Mouse (Mus musculus) stomach, postnatal 0 days (tissue): ENCODE measurements around the gene Mknk2. TPM values are rescaled to one million over a fixed set of nuclear protein-coding genes. Genes with fewer than 3 reads are reported as not detected.

Experiments used
- ATAC-seq: fragments of 200-750 bp; cut with Nextera tagmentation; 2 replicates; pipeline ENCODE4 v1.8.0; 2017; ENCODE audit not compliant: low FRiP score, low TSS enrichment
- DNase-seq: peaks from one replicate; pipeline ENCODE4 v3.0.0-alpha.2; 2016; ENCODE audit warnings: low spot score
- H3K27ac ChIP-seq: fragments of 300-500 bp; sonication (generic); replicated peaks from 2 replicates; pipeline ENCODE4 v1.5.1; 2014; ENCODE audit warnings: mild to moderate bottlenecking, control low read depth
- H3K27me3 ChIP-seq: fragments of 300-500 bp; sonication (generic); 2 replicates; pipeline ENCODE4 v1.6.1; 2014; ENCODE audit warnings: low read length; ENCODE audit not compliant: control insufficient read depth, insufficient read depth
- H3K36me3 ChIP-seq: fragments of 300-500 bp; sonication (generic); 2 replicates; pipeline ENCODE4 v1.6.1; 2014; ENCODE audit warnings: low read length, mixed read lengths; ENCODE audit not compliant: control insufficient read depth, insufficient read depth
- H3K4me1 ChIP-seq: fragments of 300-500 bp; sonication (generic); replicated peaks from 2 replicates; pipeline ENCODE4 v1.6.1; 2014; ENCODE audit warnings: antibody characterized with exemption; ENCODE audit not compliant: control insufficient read depth, insufficient read depth
- H3K4me2 ChIP-seq: fragments of 300-500 bp; sonication (generic); replicated peaks from 2 replicates; pipeline ENCODE4 v1.6.1; 2014; ENCODE audit warnings: low read depth, mild to moderate bottlenecking, control low read depth, moderate library complexity
- H3K4me3 ChIP-seq: fragments of 300-500 bp; sonication (generic); 2 replicates; pipeline ENCODE4 v1.5.1; 2014; ENCODE audit warnings: low read depth, low read length, control low read depth
- H3K9ac ChIP-seq: fragments of 300-500 bp; sonication (generic); 2 replicates; pipeline ENCODE4 v1.6.1; 2014; ENCODE audit warnings: mild to moderate bottlenecking, low read length, control low read depth, mixed read lengths
- H3K9me3 ChIP-seq: fragments of 300-500 bp; sonication (generic); 2 replicates; pipeline ENCODE4 v1.6.1; 2016; ENCODE audit warnings: low read length; ENCODE audit not compliant: control insufficient read depth
- CTCF ChIP-seq: IDR thresholded peaks from 2 replicates; pipeline ENCODE4 v1.5.1; 2016; ENCODE audit warnings: antibody characterized with exemption, low read depth, mild to moderate bottlenecking, moderate library complexity
- EP300 ChIP-seq: optimal IDR thresholded peaks from 2 replicates; pipeline ENCODE3; 2016; ENCODE audit warnings: antibody characterized with exemption
- WGBS: fragments of 180-500 bp; shearing (Covaris S2); extraction: QIAGEN DNeasy Blood & Tissue Kit; methylation state at CpG from one replicate; pipeline ENCODE4 v1.1.7; 2014; 5-methylcytosine and 5-hydroxymethylcytosine counted together
- polyA plus RNA-seq: library from polyadenylated mRNA; unstranded; fragments of >200 nt; fragmentation: Nextera tagmentation; extraction: Ambion mirVana; gene quantifications from 2 replicates; pipeline ENCODE4 v1.2.1, GENCODE M21; 2015

Mknk2 gene
- polyA plus RNA-seq, 1 experiment from 2014 or later: 55.2 TPM

DNA sequence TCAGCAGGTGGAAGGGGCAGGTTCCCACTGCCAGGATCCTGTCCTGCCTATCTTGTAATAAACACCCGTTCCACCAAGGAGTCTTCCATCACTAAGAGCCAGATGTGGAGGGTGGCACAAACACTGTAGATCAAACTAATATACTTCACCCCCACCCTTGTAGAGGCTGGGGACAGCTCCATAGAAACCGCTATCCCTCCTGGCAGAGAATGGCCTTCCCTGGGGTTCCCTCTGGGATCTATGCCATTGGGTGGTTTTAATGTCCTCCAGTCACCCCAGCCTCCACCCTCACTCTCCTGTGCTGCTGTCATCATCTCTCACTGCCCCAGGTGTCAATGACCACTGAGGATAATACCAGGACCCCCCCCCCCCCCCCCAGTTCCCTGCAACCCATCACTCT lies 7.4 kb downstream of the Mknk2 start:
- no peak overlapping the region for H3K4me2 ChIP-seq
- no peak for ATAC-seq
- peak overlapping the region; percentile 35; the same call in 1 of the 2 replicates for H3K9ac ChIP-seq
- no peak overlapping the region for H3K4me3 ChIP-seq
- H3K27ac ChIP-seq: peak overlapping the region; percentile 35; the same call in 1 of the 2 replicates
- H3K4me1 ChIP-seq: peaks cover 12% of the 10 kb centered on the region
- WGBS: 81% methylated on average over 2 of the region's 2 CpGs
- TF ChIP-seq CTCF: no peak
- TF ChIP-seq EP300: no peak
- no peaks in the 10 kb centered on the region for H3K9me3 ChIP-seq
- H3K36me3 ChIP-seq: peaks cover 63% of the 10 kb centered on the region
- DNase-seq: no peak
- H3K27me3 ChIP-seq: no peaks in the 10 kb centered on the region

DNA sequence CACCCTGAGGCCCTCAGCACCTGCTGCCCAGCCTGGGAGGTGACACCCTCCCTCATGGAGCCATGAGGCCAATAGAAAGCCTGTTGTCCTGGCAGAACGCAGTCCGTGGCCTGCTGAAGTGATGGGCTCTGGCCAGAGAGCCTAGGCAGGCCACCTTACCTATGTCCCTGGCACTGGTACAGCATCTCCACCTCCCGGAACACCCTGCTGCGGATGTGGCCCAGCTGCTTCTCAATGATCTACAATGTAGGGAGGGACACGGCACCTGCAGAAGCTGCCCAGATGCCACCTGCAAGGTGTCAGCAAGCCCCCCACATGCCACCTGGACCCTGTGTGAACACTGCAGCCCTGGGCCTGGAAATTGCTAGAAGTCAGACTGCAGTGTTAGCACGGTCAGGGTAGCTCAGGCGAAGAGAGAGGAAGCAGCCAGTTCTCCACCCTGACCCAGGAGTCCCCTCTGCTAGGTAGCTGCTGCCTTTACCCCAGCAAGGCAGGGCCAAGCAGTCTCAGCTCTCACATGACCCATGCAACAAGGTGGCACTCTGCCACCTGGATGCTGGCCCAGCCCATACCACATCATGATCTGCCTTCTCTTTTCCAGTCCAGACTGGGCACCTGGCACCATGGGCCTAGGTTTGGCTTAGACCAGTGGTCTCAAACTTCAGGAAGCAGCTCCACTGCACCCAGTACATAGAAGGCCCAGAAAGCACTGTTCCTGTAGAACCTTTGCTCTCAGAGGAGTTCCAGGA lies 8.0 kb downstream of the Mknk2 start:
- WGBS: 77% methylated on average over 7 of the region's 7 CpGs
- H3K4me1 ChIP-seq: peaks cover 16% of the 10 kb centered on the region
- TF ChIP-seq CTCF: no peak
- TF ChIP-seq EP300: no peak

DNA sequence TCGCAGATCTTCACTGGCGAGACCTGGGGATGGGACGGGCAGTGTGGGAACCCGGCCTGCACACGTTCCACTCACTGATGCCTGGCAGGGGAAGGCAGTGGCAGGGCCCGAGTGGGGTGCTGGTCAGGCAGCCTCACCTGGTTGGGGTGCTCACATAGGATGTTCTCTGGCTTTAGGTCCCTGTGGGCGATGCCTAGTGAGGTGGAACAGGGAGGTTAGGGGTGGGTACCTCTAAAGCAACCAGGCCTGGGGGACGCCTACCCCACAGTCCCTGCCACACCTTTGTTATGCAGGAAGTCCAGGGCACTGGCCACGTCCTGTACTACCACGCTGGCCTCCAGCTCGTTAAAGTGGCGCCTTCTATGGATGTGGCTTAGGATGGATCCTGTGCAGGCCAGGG lies 8.9 kb downstream of the Mknk2 start:
- Histone ChIP-seq H3K9ac (no peak overlapping the region), H3K27me3 (no peaks in the 10 kb centered on the region), H3K27ac (peak overlapping the region; percentile 53), H3K4me3 (no peak overlapping the region), H3K4me2 (no peak overlapping the region), H3K9me3 (no peaks in the 10 kb centered on the region), H3K36me3 (peaks cover 63% of the 10 kb centered on the region), H3K4me1 (peaks cover 9% of the 10 kb centered on the region)
- TF ChIP-seq EP300 (no peak), CTCF (no peak)
- 79% methylated on average over 12 of the region's 12 CpGs for WGBS
- no peak for DNase-seq
- ATAC-seq: no peak

More for the DNA sequence above, 8.0 kb downstream of the Mknk2 start:
- Histone ChIP-seq H3K9me3 (no peaks in the 10 kb centered on the region), H3K36me3 (peaks cover 63% of the 10 kb centered on the region), H3K27me3 (no peaks in the 10 kb centered on the region), H3K4me3 (no peak overlapping the region), H3K9ac (peak overlapping the region; percentile 35), H3K27ac (peak overlapping the region; percentile 35; the same call in 1 of the 2 replicates), H3K4me2 (no peak overlapping the region)
- DNase-seq (peak; percentile 73), ATAC-seq (0 out of 2 replicates have a peak, but pooled peaks have one; percentile 3)

DNA sequence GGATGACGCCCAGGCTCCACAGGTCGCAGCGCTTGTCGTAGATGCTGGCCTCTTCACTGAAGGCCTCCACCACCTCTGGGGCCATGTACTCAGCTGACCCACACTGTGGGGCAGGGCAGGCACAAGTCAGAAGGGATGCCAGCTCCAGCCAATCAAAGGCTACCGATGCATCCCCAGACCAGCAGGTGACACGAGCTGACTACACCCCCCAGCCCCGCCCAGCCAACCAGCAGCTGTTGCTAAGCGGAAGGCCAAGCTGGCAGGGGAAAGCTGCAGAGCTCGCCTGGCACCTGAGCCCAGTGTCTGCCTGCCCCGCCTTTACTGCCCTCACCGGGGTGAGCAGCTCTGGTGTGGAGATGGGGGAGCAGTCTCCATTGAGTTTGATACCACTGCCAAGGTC lies 9.3 kb downstream of the Mknk2 start:
- Histone ChIP-seq H3K4me3 (no peak overlapping the region), H3K36me3 (peaks cover 62% of the 10 kb centered on the region), H3K9ac (no peak overlapping the region), H3K27ac (peak overlapping the region; percentile 53), H3K4me2 (no peak overlapping the region), H3K9me3 (no peaks in the 10 kb centered on the region), H3K27me3 (no peaks in the 10 kb centered on the region), H3K4me1 (peaks cover 7% of the 10 kb centered on the region)
- 63% methylated on average over 11 of the region's 11 CpGs for WGBS
- DNase-seq: peak; percentile 87
- ATAC-seq: peak; percentile 7; the same call in 1 of the 2 replicates
- TF ChIP-seq CTCF: no peak

DNA sequence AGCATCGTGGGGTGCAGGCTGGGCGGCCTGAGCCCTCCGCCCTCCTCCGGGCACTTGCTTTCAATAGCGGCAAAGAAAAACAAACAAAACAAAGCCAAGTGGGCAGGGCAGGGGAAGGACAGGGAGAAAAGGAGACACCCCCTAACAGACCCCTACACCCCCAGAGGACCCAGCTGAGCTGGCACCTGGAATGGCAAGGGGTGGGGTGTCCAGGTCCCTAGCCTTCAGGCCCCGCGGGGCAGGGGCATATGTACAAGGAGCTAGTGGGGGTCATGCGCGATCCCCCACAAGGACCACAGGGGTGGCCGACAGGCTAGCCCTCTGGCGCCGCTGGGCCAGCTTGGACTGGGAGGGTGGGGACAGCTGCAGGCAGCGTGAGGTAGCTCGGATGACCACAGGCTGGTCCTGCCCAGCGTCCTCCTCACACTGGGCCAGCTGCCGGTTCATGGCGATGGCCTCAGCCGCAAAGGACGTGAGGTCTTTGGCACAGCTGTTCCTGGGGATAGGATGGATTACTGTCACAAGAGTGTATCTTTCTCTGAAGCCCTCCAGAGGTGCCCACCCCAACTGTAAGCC lies 11.0 kb downstream of the Mknk2 start:
- Histone ChIP-seq H3K4me2 (no peak overlapping the region), H3K27me3 (no peaks in the 10 kb centered on the region), H3K4me3 (no peak overlapping the region), H3K36me3 (peaks cover 54% of the 10 kb centered on the region), H3K9me3 (no peaks in the 10 kb centered on the region), H3K9ac (no peak overlapping the region), H3K4me1 (peaks cover 7% of the 10 kb centered on the region; the same call in 1 of the 2 replicates), H3K27ac (peak overlapping the region; percentile 94; the same call in 1 of the 2 replicates)
- DNase-seq (no peak), ATAC-seq (no peak)
- TF ChIP-seq CTCF (no peak), EP300 (no peak)
- WGBS: 66% methylated on average over 19 of the region's 19 CpGs
